Mouse (Mus musculus) heart, adult 9 months (tissue): ENCODE results near the gene Gm30083.

Experiments used
- DNase-seq, 2 experiments: peaks; one replicate each; pipeline ENCODE4 v3.0.0; 2022; ENCODE audit warnings: low spot score in 2 of 2

The Gm30083 gene

DNA sequence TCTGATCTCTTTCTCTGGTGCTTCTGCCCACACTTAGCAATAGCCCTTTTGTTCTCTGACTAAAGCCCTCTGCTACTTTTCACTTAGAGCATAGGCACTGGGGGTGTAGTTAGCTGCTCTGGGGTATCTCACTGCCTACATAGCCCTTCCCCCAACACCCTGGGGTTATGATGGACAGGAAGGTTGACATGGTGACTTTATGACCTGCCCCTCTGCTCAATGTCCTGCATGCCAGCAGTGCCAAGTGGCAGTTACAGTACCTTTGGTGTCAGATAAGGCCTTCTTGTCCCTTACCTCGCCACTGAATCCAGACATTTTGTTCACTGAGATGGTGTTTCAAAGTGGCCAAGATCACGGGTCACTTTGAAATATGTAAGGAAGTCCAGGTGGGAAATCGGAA lies at the start of gene Gm30083:
Gm30083 (minus strand) TSS at position 120 of the 400 bp plus-strand sequence.
- DNase-seq, result no peak

DNA sequence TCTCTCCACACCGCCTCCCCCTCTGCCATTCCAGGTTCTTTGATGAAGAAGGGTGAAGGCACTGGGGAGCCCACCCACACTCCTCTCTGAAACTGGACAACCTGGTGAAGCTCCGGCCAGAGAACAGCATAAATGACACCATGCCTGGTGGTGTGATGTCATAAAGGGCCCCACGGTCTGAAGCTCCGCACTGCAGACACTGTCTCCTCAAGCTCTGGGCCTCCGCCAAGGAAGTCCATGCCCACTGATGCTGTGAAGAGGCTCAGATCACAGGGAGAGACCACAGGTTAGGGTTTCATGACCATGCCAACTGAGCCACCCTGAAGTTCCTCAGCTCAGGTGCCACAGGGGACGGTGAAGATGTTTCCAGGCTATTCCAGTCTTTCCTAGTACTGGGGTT lies 37.5 kb upstream of the Gm30083 start, which contains the start of gene Antxrl:
Antxrl (plus strand) TSS at position 192 of the 400 bp plus-strand sequence.
- DNase-seq, result no peak

GRCm38 (mm10) chr14:34050101-34050779 lies 35.3 kb upstream of the Gm30083 start:
- no peak for DNase-seq

GRCm38 (mm10) chr14:34043341-34043740 lies 28.4 kb upstream of the Gm30083 start:
- no peak for DNase-seq

- DNase-seq, result no peak
Measured at GRCm38 (mm10) chr14:34041241-34041640, 26.3 kb upstream of the Gm30083 start.

DNA sequence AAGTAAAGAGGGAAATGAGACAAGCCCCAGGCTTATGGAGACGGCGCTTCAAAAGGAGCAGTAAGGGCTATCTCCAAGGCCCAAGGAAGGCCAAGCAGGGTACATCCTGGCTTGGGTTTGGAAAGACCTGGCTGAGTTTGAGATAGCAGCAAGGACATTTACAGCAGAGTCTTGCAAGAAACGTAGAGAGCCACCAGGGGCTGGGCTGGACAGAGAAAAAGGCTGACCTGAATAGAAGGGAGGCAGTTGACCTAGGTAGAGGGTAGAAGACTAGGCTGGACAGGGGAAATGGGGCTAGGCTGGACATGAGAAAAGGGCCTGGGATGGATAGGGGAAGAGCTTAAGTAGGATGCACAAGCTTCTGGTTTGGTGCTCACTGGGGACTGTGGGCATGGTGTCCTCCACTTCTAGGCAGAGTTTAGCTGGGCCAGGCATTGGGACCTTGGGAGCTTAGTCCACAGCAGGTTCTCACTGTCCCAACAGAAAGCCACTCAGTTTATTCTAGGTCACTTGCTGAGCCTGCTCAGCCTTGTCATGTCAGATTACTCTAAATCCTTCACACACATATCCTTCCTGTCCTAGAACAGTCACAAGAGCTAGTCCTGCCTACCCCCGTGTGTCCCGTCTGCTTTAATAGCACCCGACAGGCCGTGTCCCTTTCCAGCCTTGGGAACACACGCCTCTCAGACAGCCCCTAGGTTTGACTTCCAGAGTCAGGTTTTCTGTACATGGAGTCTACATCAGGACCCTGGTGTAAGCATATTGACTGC lies 19.0 kb upstream of the Gm30083 start:
- no peak for DNase-seq

- DNase-seq, result no peak
Measured at GRCm38 (mm10) chr14:34026710-34027109, 11.7 kb upstream of the Gm30083 start.

DNA sequence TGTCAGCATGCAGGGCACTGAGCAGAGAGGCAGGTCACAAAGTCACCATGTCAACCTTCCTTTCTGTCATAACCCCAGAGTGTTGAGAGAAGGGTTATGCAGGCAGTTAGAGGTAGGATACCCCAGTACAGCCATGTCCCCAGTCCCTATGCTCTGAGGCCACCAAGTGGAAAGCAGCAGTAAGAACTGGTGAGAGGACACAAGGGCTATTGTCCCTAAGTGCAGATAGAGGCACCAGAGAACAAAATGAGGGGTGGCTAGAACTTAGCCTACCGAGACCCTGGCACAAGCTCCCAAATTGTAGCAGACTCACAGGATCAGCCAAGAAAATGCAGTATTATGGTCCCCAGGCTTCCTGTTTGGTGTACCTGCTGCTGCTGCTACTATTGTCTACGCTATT lies 2.0 kb upstream of the Gm30083 start:
- no peak for DNase-seq

- no peak for DNase-seq
Measured at GRCm38 (mm10) chr14:34016381-34016780, 1.4 kb upstream of the Gm30083 start, which contains the start of gene Gm5460. TSS of gene Gm5460 (plus strand) at chr14:34016758.

GRCm38 (mm10) chr14:34002358-34002757 lies 12.6 kb downstream of the Gm30083 start:
- DNase-seq, result no peak

DNA sequence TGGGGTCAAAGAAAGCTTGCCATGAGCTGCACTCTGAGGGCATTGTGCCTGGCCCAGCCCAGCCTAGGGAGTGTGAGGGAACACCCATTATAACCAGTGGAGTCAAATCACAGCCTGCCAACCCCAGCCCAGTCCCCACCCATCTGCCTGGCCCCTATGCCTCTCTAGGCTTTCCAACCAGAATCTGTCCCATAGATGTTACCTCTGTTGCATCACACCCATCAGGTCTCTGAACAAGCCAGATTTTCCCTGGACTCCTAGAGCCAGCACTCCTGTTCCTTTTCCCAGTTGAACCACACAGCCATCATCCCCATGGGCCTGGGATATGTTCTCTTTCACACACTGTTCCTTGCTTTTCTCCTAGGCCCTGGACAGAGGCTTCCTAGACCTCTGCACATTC lies 13.5 kb downstream of the Gm30083 start:
- no peak for DNase-seq

GRCm38 (mm10) chr14:34000076-34000475 lies 14.9 kb downstream of the Gm30083 start:
- no peak for DNase-seq

GRCm38 (mm10) chr14:33997427-33997826 lies 17.6 kb downstream of the Gm30083 start:
- no peak for DNase-seq

GRCm38 (mm10) chr14:33993521-33994289 lies 21.3 kb downstream of the Gm30083 start:
- DNase-seq, result no peak

DNA sequence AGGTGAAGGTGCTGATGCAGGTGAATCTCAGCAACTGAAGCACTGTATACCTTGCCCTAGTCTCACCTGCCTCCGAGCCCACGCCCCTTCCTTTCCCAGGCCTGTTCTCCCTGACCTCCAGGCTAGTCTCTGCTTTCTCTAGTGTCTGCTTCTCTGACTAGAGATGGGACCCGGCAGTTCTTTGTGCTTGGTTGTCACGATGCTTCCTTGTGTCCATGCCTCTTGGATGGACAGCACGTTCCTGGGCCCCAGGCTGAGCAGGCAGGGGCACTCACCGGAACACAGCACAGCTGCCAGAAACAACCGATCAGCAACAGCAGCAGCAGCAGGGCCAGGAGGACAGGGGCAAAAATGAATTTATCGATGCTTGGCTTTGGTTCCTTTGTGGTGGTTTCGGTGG lies 21.9 kb downstream of the Gm30083 start:
- DNase-seq, result no peak

DNA sequence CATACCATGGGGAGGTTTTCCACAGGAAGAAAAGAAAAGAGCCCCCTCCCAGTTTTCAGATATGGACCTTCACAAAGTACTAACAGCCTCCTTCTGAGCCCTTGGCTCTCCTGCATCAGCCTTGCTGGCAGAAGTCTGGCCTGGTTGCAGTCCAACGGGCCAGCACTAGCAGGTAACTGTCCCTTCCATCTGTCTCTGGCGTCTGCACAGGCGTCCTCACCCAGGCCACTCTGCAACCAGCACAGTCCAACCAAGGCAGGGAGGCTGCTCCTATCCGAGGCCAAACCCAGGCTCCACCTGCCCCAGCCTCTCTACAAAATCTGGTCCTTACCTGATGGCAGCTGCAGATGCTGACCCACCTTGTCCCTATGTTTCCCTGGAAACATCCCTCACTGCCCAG lies 23.0 kb downstream of the Gm30083 start:
- no peak for DNase-seq

DNA sequence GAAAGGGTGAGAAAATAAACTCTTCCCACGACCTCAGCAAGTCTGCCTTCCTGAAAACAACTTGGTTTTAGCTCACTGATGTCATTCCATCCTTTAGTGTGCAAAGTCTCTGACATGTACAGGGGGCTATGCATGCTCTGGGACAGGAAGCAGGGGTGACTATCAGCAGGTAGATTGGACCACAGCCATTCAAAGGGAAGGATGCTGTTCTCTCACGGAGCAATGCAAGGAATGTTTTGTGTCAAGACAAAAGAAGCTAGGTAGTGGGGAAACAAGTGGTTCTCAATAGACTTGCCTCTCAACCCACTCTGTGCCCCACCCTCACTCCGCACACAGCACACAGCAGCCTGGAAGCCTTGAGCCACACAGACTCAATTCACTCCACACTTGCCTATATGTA lies 25.8 kb downstream of the Gm30083 start:
- no peak for DNase-seq

DNA sequence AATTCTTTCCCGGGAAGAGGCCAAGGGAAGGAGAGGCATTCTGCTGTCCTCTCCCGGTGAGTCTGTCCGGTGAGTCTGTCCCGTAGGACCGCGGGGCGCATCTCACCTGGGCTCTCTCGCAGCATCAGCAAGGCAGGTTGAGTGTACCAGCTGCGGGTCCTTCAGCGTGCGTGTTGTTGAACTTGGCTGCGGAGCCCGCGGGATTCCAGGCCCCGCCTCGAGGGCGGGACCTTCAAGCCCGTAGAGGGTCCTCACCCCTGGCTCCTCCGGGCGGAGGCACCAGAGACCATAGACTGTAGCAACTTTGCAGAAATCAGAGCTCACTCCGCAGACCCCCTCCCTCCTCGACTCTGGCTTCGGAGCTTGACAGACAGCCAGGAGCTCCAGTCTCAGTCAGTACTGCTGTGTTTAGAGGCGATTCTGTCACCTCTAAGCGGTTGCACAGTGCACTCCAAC lies 36.4 kb downstream of the Gm30083 start, which contains the start of gene Zfp488:
Zfp488 (minus strand) TSS at position 161 of the 456 bp plus-strand sequence.
- DNase-seq, result no peak

DNA sequence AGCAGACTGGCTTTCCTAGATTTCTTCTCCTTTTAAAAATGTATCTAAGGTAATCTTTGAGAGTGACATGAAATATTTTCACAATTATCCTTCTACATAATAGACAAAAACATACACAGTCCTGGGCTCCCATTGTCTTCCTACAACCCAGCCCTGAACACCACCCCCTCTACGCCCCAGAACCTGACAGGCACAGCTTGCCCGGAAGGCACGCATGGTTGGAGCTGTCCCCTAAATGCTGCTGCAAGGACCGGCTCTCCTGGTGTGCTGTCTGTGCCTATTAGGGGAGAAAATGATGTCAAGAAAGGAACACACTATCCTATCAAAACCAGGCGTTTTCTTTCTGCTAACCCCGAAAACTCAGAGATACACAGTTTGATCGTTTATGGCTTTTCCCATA lies 37.2 kb downstream of the Gm30083 start:
- DNase-seq, result no peak

GRCm38 (mm10) chr14:33974752-33975151 lies 40.2 kb downstream of the Gm30083 start:
- DNase-seq, result no peak

DNA sequence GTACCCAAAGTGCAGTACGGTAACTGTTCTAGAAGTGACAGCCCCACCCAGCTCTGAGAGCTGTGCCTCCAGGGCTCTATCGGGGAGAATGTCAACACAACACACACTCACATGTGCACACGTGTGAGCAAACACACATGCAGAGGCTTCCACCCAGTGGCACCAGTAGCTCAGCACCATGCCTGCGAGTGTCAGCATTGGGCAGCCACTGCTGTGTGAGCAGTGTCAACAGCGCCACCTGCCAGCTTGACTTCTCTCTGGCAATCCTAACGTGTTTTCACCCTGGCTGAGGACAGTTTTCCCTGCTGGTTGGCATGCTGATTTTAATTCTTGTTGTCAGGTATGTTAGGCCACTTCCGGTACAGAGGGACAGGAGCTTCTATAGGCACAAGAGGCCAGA lies 42.3 kb downstream of the Gm30083 start:
- no peak for DNase-seq

GRCm38 (mm10) chr14:33965675-33966074 lies 49.3 kb downstream of the Gm30083 start:
- DNase-seq, result no peak
